ENCODE assay signal across 7 mouse cellular contexts in genomic region chr8:79711064-79711961, GRCm38 (mm10). TPM values are rescaled to one million over a fixed set of nuclear protein-coding genes. Genes with fewer than 3 reads are reported as not detected.
DNase-seq lines count a peak whose midpoint lies in the region; ATAC-seq lines count a peak whose summit lies in the region.

Gene Abce1, minus strand, starts transcription at chr8:79711740.
Gene Anapc10, plus strand, starts transcription at chr8:79711820.

- peak within 1 kb of the TSS; percentile 86 for H3K4me3 ChIP-seq in intestine, embryonic 15.5 days (replicated peaks)
- H3K4me3 ChIP-seq in midbrain, embryonic 10.5 days = peak within 1 kb of the TSS; percentile 92

- peak within 1 kb of the TSS; percentile 83 for H3K27ac ChIP-seq in intestine, embryonic 15.5 days
- peak within 1 kb of the TSS; percentile 95 for H3K27ac ChIP-seq in midbrain, embryonic 10.5 days (replicated peaks)

- peak within 1 kb of the TSS; percentile 64 for H3K4me2 ChIP-seq in intestine, embryonic 15.5 days (replicated peaks)

- H3K4me1 ChIP-seq in intestine, embryonic 15.5 days (replicated peaks) = 0 out of 2 replicates have a peak, but pooled peaks cover 3% of the 10 kb centered on the region
- H3K4me1 ChIP-seq in midbrain, embryonic 10.5 days = peaks cover 21% of the 10 kb centered on the region

- ATAC-seq in intestine, embryonic 15.5 days = peak; percentile 99

- H3K36me3 ChIP-seq in intestine, embryonic 15.5 days = peaks cover 3% of the 10 kb centered on the region; the same call in 1 of the 2 replicates
- H3K36me3 ChIP-seq in midbrain, embryonic 10.5 days = peaks cover 36% of the 10 kb centered on the region

- peak within 1 kb of the TSS; percentile 88 for H3K9ac ChIP-seq in intestine, embryonic 15.5 days

- intact Hi-C loops in gastrocnemius, postnatal 36 days (cut with DNase I) = no loop called here
- intact Hi-C loops in left cerebral cortex, postnatal 25 days (cut with DNase I) = loop anchor here (5.0 kb wide), 1 partner anchor 1026 kb away; the partner anchor contains the start of gene Smarca5

- H3K27me3 ChIP-seq in intestine, embryonic 15.5 days (replicated peaks) = no peaks in the 10 kb centered on the region
- no peaks in the 10 kb centered on the region for H3K27me3 ChIP-seq in midbrain, embryonic 10.5 days (ENCODE audit: low read depth, poor library complexity, severe bottlenecking)

- no peaks in the 10 kb centered on the region for H3K9me3 ChIP-seq in intestine, embryonic 15.5 days
- H3K9me3 ChIP-seq in midbrain, embryonic 10.5 days (replicated peaks) = no peaks in the 10 kb centered on the region

- peak; percentile 98 for DNase-seq in adrenal gland, adult 2 months
- peak; percentile 100 for DNase-seq in embryo, embryonic 11.5 days (ENCODE audit: low read depth, low spot score)
- peak; percentile 96 to 97 for DNase-seq in gastrocnemius, postnatal 36 days
- peak; percentile 99 for DNase-seq in left cerebral cortex, postnatal 25 days (ENCODE audit: low spot score in 2 of 2)
- DNase-seq in midbrain, embryonic 10.5 days (ENCODE audit: low spot score) = peak; percentile 97
- DNase-seq in right cerebral cortex, postnatal 4 days = peak; percentile 99

- WGBS in intestine, embryonic 15.5 days = under 1% methylated on average over 73 of the region's 73 CpGs
- WGBS in midbrain, embryonic 10.5 days = under 1% methylated on average over 73 of the region's 73 CpGs

RNA-seq across cellular contexts. Expression of gene Abce1, which starts in this region (rescaled TPM):
- 10 to 100 TPM; 74.0 to 90.0 TPM for total RNA-seq in adrenal gland, adult 2 months (2021)
- 3.0 and 3.5 TPM in 2 replicates for polyA plus RNA-seq in adrenal gland, adult 2 months (2012; rRNA removed)
- total RNA-seq in gastrocnemius, postnatal 36 days (2021) = 10 to 100 TPM; 40.0 to 47.0 TPM
- 96.9 and 107 TPM in 2 replicates for polyA plus RNA-seq in intestine, embryonic 15.5 days (2015; fragmentation: Nextera tagmentation; extraction: Ambion mirVana)
- total RNA-seq in left cerebral cortex, postnatal 25 days (2021) = 10 to 100 TPM; 68.9 to 72.9 TPM
- 132 and 142 TPM in 2 replicates for polyA plus RNA-seq in midbrain, embryonic 10.5 days (2016; fragmentation: Nextera tagmentation; extraction: Ambion mirVana)

RNA-seq across cellular contexts. Expression of gene Anapc10, which starts in this region (rescaled TPM):
- total RNA-seq in adrenal gland, adult 2 months (2021) = 10 to 100 TPM in 1 of 2 experiments, 1 to 10 TPM in 1; 9.5 to 13.7 TPM
- polyA plus RNA-seq in adrenal gland, adult 2 months (2012; rRNA removed) = 0.11 and 0.18 TPM in 2 replicates
- 1 to 10 TPM; 3.5 to 3.9 TPM for total RNA-seq in gastrocnemius, postnatal 36 days (2021)
- polyA plus RNA-seq in intestine, embryonic 15.5 days (2015; fragmentation: Nextera tagmentation; extraction: Ambion mirVana) = 32.3 and 33.4 TPM in 2 replicates
- total RNA-seq in left cerebral cortex, postnatal 25 days (2021) = 1 to 10 TPM; 9.1 TPM
- polyA plus RNA-seq in midbrain, embryonic 10.5 days (2016; fragmentation: Nextera tagmentation; extraction: Ambion mirVana) = 42.0 and 43.4 TPM in 2 replicates

Comparison
In these comparisons a context has a peak if more than half of its experiments do, and no peak if none do; other contexts are left out.
1. Peak in every context shown above with its lines: DNase-seq, ATAC-seq, H3K4me3 ChIP-seq and H3K27ac ChIP-seq.
2. RNA of gene Abce1 (polyA plus RNA-seq): 132 to 142 TPM in midbrain, embryonic 10.5 days and 96.9 to 107 TPM in intestine, embryonic 15.5 days; 3.0 to 3.5 TPM in adrenal gland, adult 2 months; every median in the first group is over 10 times any median in the second.
3. RNA of gene Anapc10 (polyA plus RNA-seq): 42.0 to 43.4 TPM in midbrain, embryonic 10.5 days and 32.3 to 33.4 TPM in intestine, embryonic 15.5 days; 0.11 to 0.18 TPM in adrenal gland, adult 2 months; every median in the first group is over 10 times any median in the second.